Mouse (Mus musculus) olfactory bulb, adult 2 months (tissue): ENCODE results near the gene Rpp25l. TPM values are rescaled to one million over a fixed set of nuclear protein-coding genes. Genes with fewer than 3 reads are reported as not detected.
"Not testable (repeated sequence)": the region's sequence is repeated elsewhere in the genome, so short reads cannot be mapped to it uniquely, and the experiment has no call there.

Source experiments
- H3K27ac ChIP-seq: fragments of 200-500 bp; 2 replicates; pipeline ENCODE4 v1.5.1; 2012; ENCODE audit warnings: low read depth, low read length; ENCODE audit not compliant: insufficient read depth
- H3K4me1 ChIP-seq: fragments of 200-500 bp; 2 replicates; pipeline ENCODE4 v1.6.1; 2012; ENCODE audit warnings: low read length; ENCODE audit not compliant: control insufficient read depth, insufficient read depth
- H3K4me3 ChIP-seq: fragments of 200-500 bp; 2 replicates; pipeline ENCODE4 v1.5.1; 2012; ENCODE audit warnings: mild to moderate bottlenecking, low read depth, low read length, moderate library complexity; ENCODE audit not compliant: insufficient read depth
- CTCF ChIP-seq: fragments of 200-500 bp; IDR thresholded peaks from 2 replicates; pipeline ENCODE4 v1.5.1; 2012; ENCODE audit warnings: low read depth, mild to moderate bottlenecking, low read length, moderate library complexity; ENCODE audit not compliant: insufficient read depth
- POLR2A ChIP-seq: fragments of 200-500 bp; IDR thresholded peaks from 2 replicates; pipeline ENCODE4 v1.6.1; 2012; ENCODE audit warnings: mild to moderate bottlenecking, low read depth, low read length, moderate library complexity; ENCODE audit not compliant: insufficient read depth
- WGBS: fragments of 180-500 bp; shearing (Covaris S2); methylation state at CpG from one replicate; pipeline ENCODE4 v1.1.7; 2018; 5-methylcytosine and 5-hydroxymethylcytosine counted together
- polyA plus RNA-seq: library from polyadenylated mRNA; stranded (reverse); fragments of >200 nt; gene quantifications from 2 replicates; pipeline ENCODE4 v1.2.4, GENCODE M21; 2012; ENCODE audit warnings: low replicate concordance; ENCODE audit not compliant: missing spikeins, insufficient read depth, insufficient read length

Gene Rpp25l
- polyA plus RNA-seq, 1 experiment, result not detected

DNA sequence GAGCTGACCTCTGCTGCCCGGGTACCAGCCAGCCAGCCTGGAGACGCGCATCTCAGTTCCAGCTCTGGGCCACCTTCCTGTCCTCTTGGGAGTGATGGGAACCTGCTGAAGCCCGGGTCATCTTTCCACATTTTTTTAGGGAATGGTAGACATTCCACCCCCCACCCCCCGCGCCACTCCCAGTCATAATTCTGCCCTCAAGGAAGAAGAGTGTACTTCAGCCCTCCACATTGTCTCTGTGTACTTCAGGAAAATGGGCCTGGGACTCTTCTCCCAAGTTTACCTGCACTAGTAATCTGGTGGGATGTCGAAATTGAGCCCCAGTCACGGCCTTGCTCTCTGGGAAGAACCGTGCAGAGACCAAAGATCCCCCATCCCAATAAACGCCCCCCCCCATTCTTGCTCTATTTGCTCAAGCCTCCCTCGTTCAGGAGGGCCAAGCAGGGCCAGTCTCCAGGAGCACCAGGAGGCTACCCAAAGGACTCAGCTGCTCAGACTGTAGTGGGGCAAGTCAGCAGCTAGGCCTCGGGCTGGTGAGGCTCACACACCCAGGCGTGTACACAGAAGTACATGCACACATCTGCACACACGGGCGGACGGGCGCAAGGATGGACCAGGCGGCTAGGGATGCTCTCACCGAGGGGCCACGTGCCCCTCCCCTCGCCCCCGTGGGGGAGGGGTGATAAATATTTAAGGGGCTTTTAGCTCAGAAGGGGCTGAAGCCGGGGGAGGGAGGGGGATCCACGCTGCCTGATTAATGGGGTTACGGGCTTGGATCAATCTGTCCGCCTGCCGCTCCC is 29.0 kb downstream of the Rpp25l start:
- 0 out of 2 replicates have a peak overlapping the region, but pooled peaks have one; percentile 20 for H3K27ac ChIP-seq
- peak overlapping the region; percentile 18 for H3K4me3 ChIP-seq
- H3K4me1 ChIP-seq, result peaks cover 33% of the 10 kb centered on the region
- WGBS, result 11% methylated on average over 25 of the region's 27 CpGs

GRCm38 (mm10) chr4:41683303-41683702 is 30.0 kb downstream of the Rpp25l start:
- not testable (repeated sequence) for H3K27ac ChIP-seq
- 0% methylated on average over 10 of the region's 27 CpGs for WGBS
- peak overlapping the region; percentile 29 for H3K4me3 ChIP-seq
- H3K4me1 ChIP-seq, result peaks cover 35% of the 10 kb centered on the region

- no peak overlapping the region for H3K4me3 ChIP-seq
- 0 out of 2 replicates have a peak overlapping the region, but pooled peaks have one; percentile 70 for H3K27ac ChIP-seq
- H3K4me1 ChIP-seq, result peaks cover 36% of the 10 kb centered on the region
Measured at GRCm38 (mm10) chr4:41682789-41683188, 30.5 kb downstream of the Rpp25l start.

GRCm38 (mm10) chr4:41681947-41682346 is 31.4 kb downstream of the Rpp25l start:
- Histone ChIP-seq H3K27ac (no peak overlapping the region), H3K4me3 (no peak overlapping the region), H3K4me1 (peaks cover 44% of the 10 kb centered on the region)
- WGBS, result 71% methylated on average over 10 of the region's 10 CpGs
- TF ChIP-seq CTCF (no peak), POLR2A (no peak)

More at GRCm38 (mm10) chr4:41682789-41683188, 30.5 kb downstream of the Rpp25l start:
- TF ChIP-seq CTCF (no peak), POLR2A (no peak)
- 54% methylated on average over 6 of the region's 6 CpGs for WGBS

- 40% methylated on average over 4 of the region's 4 CpGs for WGBS
- H3K27ac ChIP-seq, result no peak overlapping the region
- H3K4me3 ChIP-seq, result no peak overlapping the region
- TF ChIP-seq CTCF, result no peak
- TF ChIP-seq POLR2A, result no peak
- peaks cover 52% of the 10 kb centered on the region for H3K4me1 ChIP-seq
Measured at GRCm38 (mm10) chr4:41681176-41681575, 32.2 kb downstream of the Rpp25l start.

DNA sequence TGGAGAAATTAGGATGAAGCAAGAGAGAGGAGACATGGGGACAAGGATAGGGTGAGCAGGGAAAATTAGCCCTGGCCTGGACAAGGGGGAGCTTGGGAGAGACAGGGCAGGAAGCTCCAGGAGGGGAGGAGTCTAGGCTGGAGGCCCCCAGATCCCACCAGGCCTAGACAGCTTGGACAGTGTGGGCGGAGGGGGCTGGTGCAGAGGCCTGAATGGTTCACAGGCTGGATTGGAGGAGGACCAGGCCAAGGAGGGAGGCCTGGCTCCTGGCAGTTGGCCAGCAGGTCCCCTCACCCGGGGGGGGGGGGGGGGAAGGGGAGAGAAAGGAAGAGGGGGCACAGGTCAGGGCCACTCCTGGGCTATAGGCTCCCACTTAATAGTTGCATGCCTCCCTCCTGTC is 34.0 kb downstream of the Rpp25l start:
- H3K4me1 ChIP-seq, result peaks cover 51% of the 10 kb centered on the region
- no peak for TF ChIP-seq CTCF
- TF ChIP-seq POLR2A, result no peak
- 6% methylated on average over 2 of the region's 2 CpGs for WGBS
- no peak overlapping the region for H3K4me3 ChIP-seq
- no peak overlapping the region for H3K27ac ChIP-seq

GRCm38 (mm10) chr4:41678863-41679262 is 34.5 kb downstream of the Rpp25l start:
- TF ChIP-seq CTCF (no peak), POLR2A (no peak)
- Histone ChIP-seq H3K4me3 (no peak overlapping the region), H3K4me1 (peaks cover 48% of the 10 kb centered on the region), H3K27ac (no peak overlapping the region)
- WGBS, result 83% methylated on average over 6 of the region's 6 CpGs

- WGBS, result 45% methylated on average over 13 of the region's 13 CpGs
- peaks cover 49% of the 10 kb centered on the region for H3K4me1 ChIP-seq
- TF ChIP-seq POLR2A, result no peak
- no peak overlapping the region for H3K4me3 ChIP-seq
- no peak overlapping the region for H3K27ac ChIP-seq
Measured at GRCm38 (mm10) chr4:41677006-41677629, 36.2 kb downstream of the Rpp25l start.

- Histone ChIP-seq H3K27ac (no peak overlapping the region), H3K4me1 (peaks cover 48% of the 10 kb centered on the region), H3K4me3 (no peak overlapping the region)
- TF ChIP-seq CTCF (no peak), POLR2A (no peak)
- WGBS, result 46% methylated on average over 17 of the region's 17 CpGs
Measured at GRCm38 (mm10) chr4:41676248-41677005, 36.9 kb downstream of the Rpp25l start.
